Mouse (Mus musculus) cerebellum, adult 2 months (tissue): Measurements from ENCODE around the gene Bcas3. TPM values are rescaled to one million over a fixed set of nuclear protein-coding genes. Genes with fewer than 3 reads are reported as not detected.

Source experiments
- DNase-seq, 2 experiments: peaks; one replicate each; pipeline ENCODE4 v3.0.0; 2021
- H3K27ac ChIP-seq: fragments of 200-500 bp; 2 replicates; pipeline ENCODE4 v1.5.1; 2012; ENCODE audit warnings: low read length, control low read depth, inconsistent platforms; ENCODE audit not compliant: insufficient read depth
- H3K27me3 ChIP-seq: fragments of 200-500 bp; 2 replicates; pipeline ENCODE4 v1.6.1; 2012; ENCODE audit warnings: inconsistent platforms, mild to moderate bottlenecking, low read length, moderate library complexity; ENCODE audit not compliant: control insufficient read depth, insufficient read depth
- H3K4me1 ChIP-seq: fragments of 200-500 bp; 2 replicates; pipeline ENCODE4 v1.6.1; 2011; ENCODE audit warnings: low read length; ENCODE audit not compliant: control insufficient read depth, insufficient read depth
- H3K4me3 ChIP-seq: fragments of 200-500 bp; replicated peaks from 2 replicates; pipeline ENCODE3; 2011; ENCODE audit warnings: mild to moderate bottlenecking, low read depth, low read length, control low read depth; ENCODE audit not compliant: insufficient read depth
- CTCF ChIP-seq: fragments of 200-500 bp; IDR thresholded peaks from 2 replicates; pipeline ENCODE4 v1.5.1; 2011; ENCODE audit warnings: low read depth, mild to moderate bottlenecking, control low read depth, low read length, moderate library complexity, borderline replicate concordance; ENCODE audit not compliant: insufficient read depth
- POLR2A ChIP-seq: fragments of 200-500 bp; IDR thresholded peaks from 2 replicates; pipeline ENCODE4 v1.6.1; 2011; ENCODE audit warnings: low read length, control low read depth, borderline replicate concordance; ENCODE audit not compliant: insufficient read depth
- WGBS: fragments of 180-500 bp; shearing (Covaris S2); methylation state at CpG from one replicate; pipeline ENCODE4 v1.1.7; 2018; 5-methylcytosine and 5-hydroxymethylcytosine counted together
- polyA plus RNA-seq: library from polyadenylated mRNA; depleted of rRNA; stranded (reverse); fragments of >200 nt; gene quantifications from 2 replicates; pipeline ENCODE4 v1.2.3, GENCODE M21; 2012

Bcas3 gene
- polyA plus RNA-seq, 1 experiment: 44.4 TPM

DNA sequence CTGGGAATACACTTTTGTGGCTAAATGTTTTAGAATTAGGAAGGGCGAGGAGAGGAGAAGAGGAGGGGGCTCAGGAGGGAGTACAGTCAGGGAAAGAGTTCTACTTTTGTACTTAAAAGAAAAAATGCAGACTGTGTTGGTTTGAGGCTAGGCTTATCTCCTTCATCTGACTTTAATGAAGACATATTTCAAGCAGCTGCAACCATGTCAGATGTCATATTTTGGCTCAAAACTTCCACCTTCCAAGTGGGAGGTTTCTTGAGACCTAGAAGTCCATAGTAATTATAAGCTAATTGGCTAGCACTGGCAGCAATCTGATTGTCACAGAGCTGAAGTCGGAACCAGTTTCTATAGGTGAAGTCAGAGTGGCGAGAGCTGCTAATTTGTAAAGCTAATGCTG, 384.9 kb downstream of the Bcas3 start:
- Histone ChIP-seq H3K4me3 (no peak overlapping the region), H3K4me1 (peaks cover 9% of the 10 kb centered on the region), H3K27ac (no peak overlapping the region), H3K27me3 (no peaks in the 10 kb centered on the region)
- WGBS: 75% methylated on average over 3 of the region's 3 CpGs
- no peak for TF ChIP-seq CTCF
- no peak for TF ChIP-seq POLR2A
- DNase-seq: no peak

DNA sequence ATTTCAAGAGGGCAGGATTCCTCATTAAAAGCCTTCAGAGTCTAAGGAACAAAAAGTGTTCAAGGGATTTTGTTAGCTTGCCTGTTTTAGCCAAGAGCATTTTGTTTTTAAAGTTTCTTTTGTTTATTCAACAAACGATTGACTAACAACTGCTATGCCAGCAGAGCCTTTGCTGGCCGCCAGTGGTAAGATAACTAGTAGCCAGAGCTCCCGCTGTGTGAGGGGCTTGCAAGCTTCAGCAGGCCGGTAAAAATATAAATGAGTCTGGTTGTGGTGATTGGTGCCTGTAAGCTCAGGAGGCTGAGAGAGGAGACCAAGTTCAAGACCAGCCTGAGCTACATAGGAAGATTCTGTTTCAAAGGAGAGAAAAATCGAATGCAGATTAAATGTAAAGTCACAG, 385.6 kb downstream of the Bcas3 start:
- DNase-seq: no peak
- no peak for TF ChIP-seq CTCF
- TF ChIP-seq POLR2A: no peak
- no peak overlapping the region for H3K4me3 ChIP-seq
- WGBS: 61% methylated on average over 5 of the region's 5 CpGs
- H3K27ac ChIP-seq: no peak overlapping the region
- peaks cover 3% of the 10 kb centered on the region for H3K4me1 ChIP-seq
- no peaks in the 10 kb centered on the region for H3K27me3 ChIP-seq

DNA sequence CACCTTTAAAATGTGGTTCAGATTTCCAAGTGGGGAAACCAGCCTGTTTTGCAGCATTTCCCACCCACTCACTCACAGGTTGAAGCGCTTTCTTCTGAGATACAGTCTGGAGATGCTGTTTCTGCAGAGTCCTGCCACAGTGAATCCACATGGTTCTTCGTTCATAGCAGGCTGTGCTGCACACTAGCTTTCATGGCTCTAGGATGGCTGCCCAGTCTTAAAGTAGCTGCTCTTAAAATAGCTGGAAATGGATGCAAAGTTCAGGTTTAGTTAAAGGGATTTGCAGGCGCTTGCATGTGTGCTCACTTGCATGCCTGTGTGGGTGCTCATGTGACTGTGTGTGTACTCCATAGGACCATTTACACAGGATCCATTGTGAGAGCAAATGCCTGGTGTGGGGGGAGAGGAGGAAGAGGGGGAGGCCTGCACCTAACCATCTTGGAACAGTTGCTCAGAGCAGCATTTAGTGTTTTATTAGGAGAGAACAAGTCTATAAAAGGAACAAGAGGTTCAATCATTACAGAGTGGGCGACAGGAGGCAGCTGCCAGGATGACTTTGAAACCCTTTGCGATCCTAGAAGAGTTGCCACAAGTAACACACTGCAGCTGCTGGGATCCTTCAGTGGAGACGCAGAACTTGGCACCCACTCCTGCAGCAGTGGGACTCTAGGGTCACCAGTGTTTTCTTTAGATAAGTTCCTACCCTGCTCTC, 386.5 kb downstream of the Bcas3 start:
- Histone ChIP-seq H3K27ac (no peak overlapping the region), H3K4me3 (no peak overlapping the region), H3K4me1 (no peaks in the 10 kb centered on the region), H3K27me3 (no peaks in the 10 kb centered on the region)
- WGBS: 57% methylated on average over 6 of the region's 6 CpGs
- no peak for DNase-seq
- TF ChIP-seq CTCF: no peak
- no peak for TF ChIP-seq POLR2A

DNA sequence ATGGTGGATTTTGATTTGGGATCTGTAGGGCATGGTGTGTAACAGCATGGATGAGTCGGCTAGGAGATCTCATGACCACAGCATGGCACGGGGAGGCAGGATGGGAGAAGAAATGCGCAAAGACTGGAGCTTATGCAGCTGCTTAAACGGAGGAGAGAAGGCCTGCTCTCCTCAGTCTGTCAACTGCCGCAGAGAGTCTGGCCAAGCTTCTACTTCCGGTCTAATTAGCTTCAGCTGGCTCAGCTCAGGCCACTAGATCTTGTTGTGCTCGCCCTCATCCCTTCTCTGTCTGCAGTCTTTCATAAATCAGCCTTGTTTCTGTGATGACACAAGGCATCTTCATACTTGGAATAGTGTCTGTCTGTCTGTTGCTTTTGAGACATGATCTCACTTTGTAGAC, 393.4 kb downstream of the Bcas3 start:
- Histone ChIP-seq H3K27me3 (no peaks in the 10 kb centered on the region), H3K4me3 (no peak overlapping the region), H3K4me1 (no peaks in the 10 kb centered on the region), H3K27ac (no peak overlapping the region)
- TF ChIP-seq CTCF: no peak
- no peak for TF ChIP-seq POLR2A
- DNase-seq: no peak
- WGBS: 51% methylated on average over 7 of the region's 7 CpGs

DNA sequence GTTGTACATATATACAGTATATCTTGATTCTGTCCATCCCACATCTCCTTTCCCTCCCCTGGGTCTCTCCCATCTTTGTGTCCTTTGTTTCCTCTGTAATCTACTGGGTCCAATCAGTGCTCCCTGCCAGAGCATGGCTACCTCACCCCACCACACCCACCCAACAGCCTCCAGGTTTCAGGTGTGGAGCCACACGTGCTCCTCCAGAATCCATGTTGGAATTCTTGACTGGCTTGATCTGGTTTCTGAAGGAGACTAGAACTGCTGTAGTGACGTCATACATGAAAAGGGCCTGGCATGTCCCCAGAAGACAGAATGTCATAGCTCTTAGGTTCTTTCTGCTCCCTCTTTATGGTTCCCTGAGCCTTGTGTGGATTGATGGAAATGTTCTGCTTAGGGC, 395.9 kb downstream of the Bcas3 start:
- TF ChIP-seq POLR2A (no peak), CTCF (no peak)
- H3K4me1 ChIP-seq: no peaks in the 10 kb centered on the region
- H3K27ac ChIP-seq: no peak overlapping the region
- no peak overlapping the region for H3K4me3 ChIP-seq
- no peaks in the 10 kb centered on the region for H3K27me3 ChIP-seq
- no peak for DNase-seq
- 92% methylated on average over 2 of the region's 2 CpGs for WGBS

DNA sequence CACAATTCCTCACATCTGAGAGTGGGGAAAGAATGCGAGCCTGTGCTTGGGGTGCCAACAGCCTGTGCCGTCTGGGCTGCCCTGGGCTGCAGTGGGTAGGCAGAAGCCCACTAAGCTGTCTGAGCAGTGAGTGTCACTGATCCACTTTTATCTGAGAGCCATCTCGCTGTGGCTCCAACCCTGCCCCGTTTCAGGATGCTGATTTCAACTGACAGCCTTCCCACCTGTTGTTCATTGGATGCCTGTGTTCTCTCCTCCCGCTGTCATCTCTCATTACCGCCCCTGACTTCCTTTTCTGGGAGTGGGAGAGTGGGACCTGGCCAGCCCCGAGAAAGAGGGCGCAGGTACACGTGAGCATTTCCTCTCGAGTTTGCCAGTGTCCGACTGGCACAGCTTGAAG, 398.2 kb downstream of the Bcas3 start:
- no peak overlapping the region for H3K27ac ChIP-seq
- WGBS: 41% methylated on average over 11 of the region's 11 CpGs

DNA sequence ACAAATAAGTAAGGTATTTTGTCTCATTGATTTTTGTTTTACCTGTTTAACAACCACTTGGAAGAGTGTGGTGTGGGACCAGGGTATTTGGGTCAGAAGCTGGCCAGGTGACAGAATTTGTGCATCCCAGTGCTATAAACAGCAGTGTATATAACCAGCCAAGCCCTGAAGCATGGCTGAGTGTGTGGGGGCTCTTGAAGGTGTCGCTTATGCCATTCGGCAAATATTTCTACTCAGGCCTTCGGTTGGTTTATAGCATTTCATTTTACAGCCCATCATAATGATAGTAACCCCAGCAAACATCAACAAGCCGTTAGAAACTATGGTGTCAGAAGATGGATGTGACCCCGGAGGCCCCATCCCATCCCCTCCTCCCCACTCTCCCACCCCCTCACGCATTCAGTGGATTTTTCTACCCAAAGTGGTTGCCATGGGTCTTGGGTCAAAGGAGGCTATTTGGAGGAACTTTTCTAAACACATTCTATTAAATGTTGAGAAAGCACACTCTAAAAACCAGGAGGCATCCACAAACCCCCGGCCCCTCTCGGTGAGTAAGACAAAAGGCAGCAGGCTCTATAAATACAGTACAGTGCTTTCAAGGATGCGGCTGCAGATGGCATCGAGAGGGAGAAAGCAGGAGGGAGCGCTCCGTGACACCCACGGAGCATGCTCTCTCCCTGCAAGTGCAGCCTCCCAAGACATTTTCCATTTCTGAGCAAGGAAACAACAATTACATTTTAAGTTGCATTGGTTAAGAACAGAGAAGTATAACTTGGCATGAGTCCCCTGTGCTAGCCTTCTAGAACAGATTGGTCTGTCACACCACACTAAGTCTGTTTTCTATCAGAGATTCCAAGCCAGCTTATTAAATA, 401.9 kb downstream of the Bcas3 start:
- Histone ChIP-seq H3K4me3 (no peak overlapping the region), H3K4me1 (no peaks in the 10 kb centered on the region; the same call in 1 of the 2 replicates), H3K27ac (no peak overlapping the region), H3K27me3 (no peaks in the 10 kb centered on the region)
- TF ChIP-seq CTCF (no peak), POLR2A (no peak)
- WGBS: 69% methylated on average over 13 of the region's 13 CpGs
- no peak for DNase-seq

More for the DNA sequence above, 398.2 kb downstream of the Bcas3 start:
- no peak for DNase-seq
- H3K4me3 ChIP-seq: no peak overlapping the region
- no peaks in the 10 kb centered on the region; the same call in 1 of the 2 replicates for H3K4me1 ChIP-seq
- no peak for TF ChIP-seq CTCF
- no peak for TF ChIP-seq POLR2A
- no peaks in the 10 kb centered on the region for H3K27me3 ChIP-seq

DNA sequence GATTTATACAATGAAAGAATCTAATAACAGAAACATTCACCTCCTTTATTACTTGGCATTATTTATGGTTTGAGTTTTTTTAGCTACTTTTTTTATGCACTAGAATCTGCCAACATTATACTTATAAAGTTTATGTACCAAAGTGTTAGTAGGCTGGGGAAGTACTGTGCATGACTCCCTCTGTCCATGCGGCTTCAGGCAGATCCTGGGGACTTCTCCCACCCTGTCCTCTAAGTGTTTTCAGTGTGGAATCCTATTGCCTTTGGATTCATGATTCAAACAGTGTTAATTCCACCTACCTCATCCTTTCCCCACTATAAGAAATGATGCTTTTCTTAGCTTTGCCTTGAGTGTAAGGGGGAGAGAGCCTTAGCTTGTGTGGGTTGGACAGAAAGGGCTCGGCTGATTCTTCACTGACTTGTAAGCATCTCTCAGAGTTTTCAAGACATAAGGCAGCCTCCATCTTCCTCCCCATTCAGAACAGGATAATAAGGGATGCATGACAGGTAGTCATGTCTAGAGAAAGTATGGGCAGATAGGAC, 402.6 kb downstream of the Bcas3 start:
- 97% methylated on average over 2 of the region's 2 CpGs for WGBS
- no peaks in the 10 kb centered on the region for H3K27me3 ChIP-seq
- DNase-seq: no peak
- no peak overlapping the region for H3K27ac ChIP-seq
- H3K4me3 ChIP-seq: no peak overlapping the region
- H3K4me1 ChIP-seq: peaks cover 2% of the 10 kb centered on the region
- no peak for TF ChIP-seq CTCF
- TF ChIP-seq POLR2A: no peak
